In genomic region chr4:124939211-124939610, GRCm38 (mm10) we compare ENCODE assay signal across 8 mouse cellular contexts. TPM values are rescaled to one million over a fixed set of nuclear protein-coding genes. Genes with fewer than 3 reads are reported as not detected.
DNase-seq lines count a peak whose midpoint lies in the region; ATAC-seq and TF ChIP-seq lines count a peak whose summit lies in the region.
"Not testable (repeated sequence)": the region's sequence is repeated elsewhere in the genome, so short reads cannot be mapped to it uniquely, and the experiment has no call there.

Cdca8 (minus strand) TSS chr4:124939311.

- not testable (repeated sequence) for TF ChIP-seq CTCF in embryonic fibroblast, embryonic 13.5 days (IDR thresholded peaks at IDR 0.05; ENCODE audit: borderline replicate concordance, insufficient read depth, low read length); liver, postnatal 0 days (IDR thresholded peaks at IDR 0.05; ENCODE audit: low read depth); testis, adult 2 months (IDR thresholded peaks at IDR 0.05; ENCODE audit: control insufficient read depth, insufficient read depth, insufficient replicate concordance, low read depth, low read length)

- TF ChIP-seq POLR2A in embryonic fibroblast, embryonic 13.5 days (IDR thresholded peaks at IDR 0.05; ENCODE audit: low read depth, low read length); testis, adult 2 months (IDR thresholded peaks at IDR 0.05; ENCODE audit: control insufficient read depth, low read depth, low read length): not testable (repeated sequence)

- H3K27me3 ChIP-seq in heart, embryonic 10.5 days (ENCODE audit: insufficient read depth, poor library complexity, severe bottlenecking); hindbrain, embryonic 13.5 days; liver, postnatal 0 days (ENCODE audit: insufficient read depth, low read length); midbrain, embryonic 15.5 days (replicated peaks); testis, adult 2 months (ENCODE audit: control insufficient read depth, insufficient read depth, low read length): not testable (repeated sequence)

- H3K9me3 ChIP-seq in heart, embryonic 10.5 days; hindbrain, embryonic 13.5 days; liver, postnatal 0 days (ENCODE audit: low read length); midbrain, embryonic 15.5 days: not testable (repeated sequence)

- not testable (repeated sequence) for H3K4me1 ChIP-seq in embryonic fibroblast, embryonic 13.5 days (ENCODE audit: control insufficient read depth, insufficient read depth, low read length); testis, adult 2 months (ENCODE audit: control insufficient read depth, insufficient read depth, low read length)
- peaks cover 14% of the 10 kb centered on the region for H3K4me1 ChIP-seq in heart, embryonic 10.5 days
- peaks cover 24% of the 10 kb centered on the region for H3K4me1 ChIP-seq in hindbrain, embryonic 13.5 days (replicated peaks)
- peaks cover 15% of the 10 kb centered on the region for H3K4me1 ChIP-seq in liver, postnatal 0 days (ENCODE audit: insufficient read depth)
- H3K4me1 ChIP-seq in midbrain, embryonic 15.5 days: peaks cover 23% of the 10 kb centered on the region

- not testable (repeated sequence) for TF ChIP-seq EP300 in liver, postnatal 0 days (IDR thresholded peaks at IDR 0.05; ENCODE audit: low read depth)

- 91% methylated on average over 4 of the region's 4 CpGs for WGBS in heart, embryonic 10.5 days
- 92% methylated on average over 4 of the region's 4 CpGs for WGBS in hindbrain, embryonic 13.5 days
- 92% methylated on average over 4 of the region's 4 CpGs for WGBS in large intestine, adult 2 months
- 83% methylated on average over 4 of the region's 4 CpGs for WGBS in liver, postnatal 0 days (ENCODE audit: insufficient replicate concordance)
- 95% methylated on average over 4 of the region's 4 CpGs for WGBS in midbrain, embryonic 15.5 days

- ATAC-seq in activated CD4-positive, CD25-positive, alpha-beta regulatory T cell, adult 4 months; hindbrain, embryonic 13.5 days (ENCODE audit: low FRiP score); liver, postnatal 0 days; midbrain, embryonic 15.5 days (replicated peaks): not testable (repeated sequence)

- not testable (repeated sequence) for H3K4me2 ChIP-seq in hindbrain, embryonic 13.5 days; liver, postnatal 0 days (ENCODE audit: low read depth, low read length); midbrain, embryonic 15.5 days

- not testable (repeated sequence) for H3K27ac ChIP-seq in embryonic fibroblast, embryonic 13.5 days (ENCODE audit: insufficient read depth, low read length); heart, embryonic 10.5 days; hindbrain, embryonic 13.5 days; liver, postnatal 0 days (ENCODE audit: low read depth); midbrain, embryonic 15.5 days; testis, adult 2 months (ENCODE audit: control insufficient read depth, insufficient read depth, low read depth, low read length)

- H3K36me3 ChIP-seq in heart, embryonic 10.5 days: peaks cover 38% of the 10 kb centered on the region
- H3K36me3 ChIP-seq in hindbrain, embryonic 13.5 days: peaks cover 39% of the 10 kb centered on the region
- H3K36me3 ChIP-seq in liver, postnatal 0 days (replicated peaks; ENCODE audit: insufficient read depth, low read length); testis, adult 2 months (ENCODE audit: control insufficient read depth, insufficient read depth, low read length): not testable (repeated sequence)
- peaks cover 18% of the 10 kb centered on the region; the same call in 1 of the 2 replicates for H3K36me3 ChIP-seq in midbrain, embryonic 15.5 days (replicated peaks)

- H3K4me3 ChIP-seq in embryonic fibroblast, embryonic 13.5 days (ENCODE audit: insufficient read depth, low read length); heart, embryonic 10.5 days; hindbrain, embryonic 13.5 days; liver, postnatal 0 days (ENCODE audit: low read depth, low read length); midbrain, embryonic 15.5 days; testis, adult 2 months (ENCODE audit: control insufficient read depth, low read depth, low read length): not testable (repeated sequence)

- DNase-seq in heart, embryonic 10.5 days (ENCODE audit: low spot score); large intestine, adult 2 months (ENCODE audit: low read depth, low spot score); liver, postnatal 0 days: not testable (repeated sequence)

- H3K9ac ChIP-seq in hindbrain, embryonic 13.5 days; liver, postnatal 0 days (replicated peaks); midbrain, embryonic 15.5 days: not testable (repeated sequence)

RNA-seq across cellular contexts. Expression of gene Cdca8, which starts in this region (rescaled TPM):
- polyA plus RNA-seq in activated CD4-positive, CD25-positive, alpha-beta regulatory T cell, adult 4 months (2017; shearing (Covaris generic)): 10 to 100 TPM; 43.8 to 61.4 TPM
- 35.8 and 47.9 TPM in 2 replicates for polyA plus RNA-seq in embryonic fibroblast, embryonic 13.5 days (2011; ENCODE audit: insufficient read length, low read depth, missing spikeins)
- polyA plus RNA-seq in heart, embryonic 10.5 days (2016; fragmentation: Nextera tagmentation; extraction: Ambion mirVana): 147 and 176 TPM in 2 replicates
- 37.2 and 44.6 TPM in 2 replicates for polyA plus RNA-seq in hindbrain, embryonic 13.5 days (2015; fragmentation: Nextera tagmentation; extraction: Ambion mirVana)
- polyA plus RNA-seq in large intestine, adult 2 months (2012; rRNA removed): 32.2 and 42.9 TPM in 2 replicates
- polyA plus RNA-seq in liver, postnatal 0 days (2015; fragmentation: Nextera tagmentation; extraction: Ambion mirVana): 49.5 and 56.3 TPM in 2 replicates
- 24.8 and 30.6 TPM in 2 replicates for polyA plus RNA-seq in midbrain, embryonic 15.5 days (2015; fragmentation: Nextera tagmentation; extraction: Ambion mirVana)
- 45.5 and 47.0 TPM in 2 replicates for polyA plus RNA-seq in testis, adult 2 months (2012; rRNA removed)
